Comparison of ENCODE assay signal across 8 mouse cellular contexts in the genomic region with DNA sequence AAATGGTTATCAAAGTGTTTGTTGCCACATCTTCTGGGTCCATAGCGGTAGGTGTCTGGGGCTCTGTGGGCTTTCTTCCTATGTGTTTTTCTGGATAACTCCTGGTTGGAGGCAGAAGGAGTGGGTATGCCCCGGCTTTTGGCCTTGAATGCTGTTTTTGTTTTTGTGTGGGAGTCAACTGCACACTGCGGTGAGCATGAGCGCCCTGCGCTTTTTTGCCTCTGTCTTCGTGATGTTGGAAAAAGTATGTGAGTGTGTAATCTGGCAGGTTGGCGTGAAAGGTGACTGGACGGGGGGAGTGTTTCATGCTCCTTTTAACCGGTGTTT. TPM values are rescaled to one million over a fixed set of nuclear protein-coding genes. Genes with fewer than 3 reads are reported as not detected.
DNase-seq lines count a peak whose midpoint lies in the region; ATAC-seq and TF ChIP-seq lines count a peak whose summit lies in the region.

No protein-coding gene starts in this region.

- H3K4me1 ChIP-seq in cerebellum, adult 2 months (ENCODE audit: control insufficient read depth, insufficient read depth, low read length), result no peaks in the 10 kb centered on the region
- H3K4me1 ChIP-seq in testis, adult 2 months (ENCODE audit: control insufficient read depth, insufficient read depth, low read length), result peaks cover 9% of the 10 kb centered on the region
- H3K4me1 ChIP-seq in liver, embryonic 14.5 days (replicated peaks; ENCODE audit: control insufficient read depth in 2 of 2, insufficient read depth in 2 of 2, low read length in 1 of 2), result no peaks in the 10 kb centered on the region

- H3K36me3 ChIP-seq in testis, adult 2 months (ENCODE audit: control insufficient read depth, insufficient read depth, low read length), result no peaks in the 10 kb centered on the region
- no peaks in the 10 kb centered on the region for H3K36me3 ChIP-seq in liver, embryonic 14.5 days (replicated peaks; ENCODE audit: control insufficient read depth, insufficient read depth, low read depth)

- H3K4me3 ChIP-seq in cerebellum, adult 2 months (replicated peaks; ENCODE audit: insufficient read depth, low read depth, low read length), result peak overlapping the region; percentile 54
- H3K4me3 ChIP-seq in testis, adult 2 months (ENCODE audit: control insufficient read depth, low read depth, low read length), result peak overlapping the region; percentile 66
- no peak overlapping the region for H3K4me3 ChIP-seq in liver, embryonic 14.5 days (ENCODE audit: insufficient read depth in 1 of 2, low read depth in 2 of 2, low read length in 2 of 2)

- ATAC-seq in liver, embryonic 14.5 days (ENCODE audit: insufficient read depth), result no peak

- H3K9me3 ChIP-seq in liver, embryonic 14.5 days (ENCODE audit: control insufficient read depth, low read length), result no peaks in the 10 kb centered on the region

- H3K9ac ChIP-seq in liver, embryonic 14.5 days (replicated peaks), result no peak overlapping the region

- TF ChIP-seq EP300 in liver, embryonic 14.5 days (IDR thresholded peaks at IDR 0.05; ENCODE audit: low read depth), result no peak

- no peak for TF ChIP-seq POLR2A in cerebellum, adult 2 months (IDR thresholded peaks at IDR 0.05; ENCODE audit: borderline replicate concordance, insufficient read depth, low read length)
- no peak for TF ChIP-seq POLR2A in testis, adult 2 months (IDR thresholded peaks at IDR 0.05; ENCODE audit: control insufficient read depth, low read depth, low read length)

- peak overlapping the region; percentile 44 for H3K4me2 ChIP-seq in liver, embryonic 14.5 days (ENCODE audit: low read depth)

- WGBS in cerebellum, adult 2 months, result 21% methylated on average over 9 of the region's 9 CpGs
- 54% methylated on average over 9 of the region's 9 CpGs for WGBS in liver, embryonic 14.5 days (ENCODE audit: insufficient replicate concordance)

- no peak for DNase-seq in cerebellum, adult 2 months
- DNase-seq in cerebellum, postnatal 4 days (ENCODE audit: low spot score in 2 of 2), result no peak
- DNase-seq in testis, postnatal 10 days (ENCODE audit: low spot score), result no peak
- no peak for DNase-seq in liver, embryonic 14.5 days (ENCODE audit: low read depth in 3 of 3, low spot score in 3 of 3)
- peak; percentile 35 for DNase-seq in testis, postnatal 14 days (ENCODE audit: low spot score)
- no peak for DNase-seq in cerebellum, postnatal 10 days
- DNase-seq in cerebellum, adult 8-10 months, result no peak

- TF ChIP-seq CTCF in cerebellum, adult 2 months (IDR thresholded peaks at IDR 0.05; ENCODE audit: borderline replicate concordance, insufficient read depth, low read depth, low read length), result no peak
- no peak for TF ChIP-seq CTCF in testis, adult 2 months (IDR thresholded peaks at IDR 0.05; ENCODE audit: control insufficient read depth, insufficient read depth, insufficient replicate concordance, low read depth, low read length)
- no peak for TF ChIP-seq CTCF in liver, embryonic 14.5 days (IDR thresholded peaks at IDR 0.05; ENCODE audit: low read depth)

- H3K27ac ChIP-seq in cerebellum, adult 2 months (ENCODE audit: insufficient read depth, low read length), result peak overlapping the region; percentile 2; the same call in 1 of the 2 replicates
- H3K27ac ChIP-seq in testis, adult 2 months (ENCODE audit: control insufficient read depth, insufficient read depth, low read depth, low read length), result peak overlapping the region; percentile 75
- H3K27ac ChIP-seq in liver, embryonic 14.5 days, result no peak overlapping the region

- no peaks in the 10 kb centered on the region for H3K27me3 ChIP-seq in cerebellum, adult 2 months (ENCODE audit: control insufficient read depth, insufficient read depth, low read length)
- H3K27me3 ChIP-seq in testis, adult 2 months (ENCODE audit: control insufficient read depth, insufficient read depth, low read length), result no peaks in the 10 kb centered on the region
- H3K27me3 ChIP-seq in liver, embryonic 14.5 days (ENCODE audit: control insufficient read depth, insufficient read depth, low read length), result peaks cover 3% of the 10 kb centered on the region; the same call in 1 of the 2 replicates

RNA-seq across cellular contexts. Expression of gene Sh3bgr, which starts 0.4 kb away (rescaled TPM):
- polyA plus RNA-seq in cerebellum, adult 2 months (2012; rRNA removed), result 38.3 and 54.5 TPM in 2 replicates
- polyA plus RNA-seq in testis, adult 2 months (2012; rRNA removed), result 1.8 and 3.4 TPM in 2 replicates
- polyA plus RNA-seq in liver, embryonic 14.5 days (2012; rRNA removed), result 0.12 and 0.30 TPM in 2 replicates
- 0.28 and 0.29 TPM in 2 replicates for polyA plus RNA-seq in liver, embryonic 14.5 days (2014; fragmentation: Nextera tagmentation; extraction: Ambion mirVana)

RNA-seq across cellular contexts. Expression of gene Lca5l, which starts 8.6 kb away (rescaled TPM):
- 2.1 and 2.5 TPM in 2 replicates for polyA plus RNA-seq in cerebellum, adult 2 months (2012; rRNA removed)
- polyA plus RNA-seq in testis, adult 2 months (2012; rRNA removed), result 40.3 and 41.7 TPM in 2 replicates
- 0.03 and 0.04 TPM in 2 replicates for polyA plus RNA-seq in liver, embryonic 14.5 days (2012; rRNA removed)
- not detected in 2 replicates for polyA plus RNA-seq in liver, embryonic 14.5 days (2014; fragmentation: Nextera tagmentation; extraction: Ambion mirVana)

RNA-seq across cellular contexts. Expression of gene B3galt5, which starts 34.9 kb away (rescaled TPM):
- 32.1 and 38.6 TPM in 2 replicates for polyA plus RNA-seq in cerebellum, adult 2 months (2012; rRNA removed)
- polyA plus RNA-seq in testis, adult 2 months (2012; rRNA removed), result not detected in 2 replicates
- polyA plus RNA-seq in liver, embryonic 14.5 days (2012; rRNA removed), result 0.03 and 0.05 TPM in 2 replicates
- polyA plus RNA-seq in liver, embryonic 14.5 days (2014; fragmentation: Nextera tagmentation; extraction: Ambion mirVana), result not detected in 2 replicates

RNA-seq across cellular contexts. Expression of gene Wrb, which starts 55.5 kb away (rescaled TPM):
- polyA plus RNA-seq in cerebellum, adult 2 months (2012; rRNA removed), result 138 and 145 TPM in 2 replicates
- polyA plus RNA-seq in testis, adult 2 months (2012; rRNA removed), result 34.6 and 37.3 TPM in 2 replicates
- polyA plus RNA-seq in liver, embryonic 14.5 days (2012; rRNA removed), result 4.3 and 7.3 TPM in 2 replicates
- 13.3 and 13.6 TPM in 2 replicates for polyA plus RNA-seq in liver, embryonic 14.5 days (2014; fragmentation: Nextera tagmentation; extraction: Ambion mirVana)

Comparison
In these comparisons a context has a peak if more than half of its experiments do, and no peak if none do; other contexts are left out.
1. H3K4me3 ChIP-seq: peak in cerebellum, adult 2 months (single experiment) and testis, adult 2 months (single experiment); none in liver, embryonic 14.5 days (0 of 2).
2. RNA of gene Lca5l, which starts 8.6 kb away (polyA plus RNA-seq): 40.3 to 41.7 TPM in testis, adult 2 months; 2.1 to 2.5 TPM in cerebellum, adult 2 months and 0.03 to 0.04 TPM in liver, embryonic 14.5 days; every median in the first group is over 10 times any median in the second.
3. RNA of gene B3galt5, which starts 34.9 kb away (polyA plus RNA-seq): 32.1 to 38.6 TPM in cerebellum, adult 2 months; 0.03 to 0.05 TPM in liver, embryonic 14.5 days and not detected in testis, adult 2 months; every median in the first group is over 10 times any median in the second.